Mouse (Mus musculus) myocyte (in vitro differentiated cells): ENCODE data around the gene Rnf43. TPM values are rescaled to one million over a fixed set of nuclear protein-coding genes. Genes with fewer than 3 reads are reported as not detected.
A peak's percentile ranks its signal among the peaks of the same experiment; 100 is the strongest.

ENCODE experiments used
- H3K27me3 ChIP-seq: one replicate; pipeline ENCODE4 v1.6.1; 2011; ENCODE audit not compliant: control insufficient read depth, insufficient read depth, insufficient read length
- H3K36me3 ChIP-seq: one replicate; pipeline ENCODE4 v1.6.1; 2011; ENCODE audit not compliant: control insufficient read depth, insufficient read depth
- H3K4me2 ChIP-seq: one replicate; pipeline ENCODE4 v1.6.1; 2011; ENCODE audit warnings: low read depth, control low read depth
- H3K4me3 ChIP-seq: one replicate; pipeline ENCODE4 v1.5.1; 2011; ENCODE audit warnings: mild to moderate bottlenecking, control low read depth, moderate library complexity
- H3K79me2 ChIP-seq: one replicate; pipeline ENCODE4 v1.6.1; 2011; ENCODE audit not compliant: control insufficient read depth, insufficient read depth
- H3ac ChIP-seq: one replicate; pipeline ENCODE4 v1.6.1; 2011; ENCODE audit not compliant: control insufficient read depth, insufficient read length
- CEBPB ChIP-seq: IDR thresholded peaks from 2 replicates; pipeline ENCODE4 v1.6.1; 2011; ENCODE audit warnings: mild to moderate bottlenecking, moderate library complexity; ENCODE audit not compliant: poor library complexity, insufficient read depth, severe bottlenecking
- E2F4 ChIP-seq: IDR thresholded peaks from one replicate; pipeline ENCODE4 v1.6.1; 2011; ENCODE audit warnings: mild to moderate bottlenecking, control low read depth, moderate library complexity; ENCODE audit not compliant: insufficient read depth
- MAX ChIP-seq: IDR thresholded peaks from one replicate; pipeline ENCODE4 v1.6.1; 2011; ENCODE audit warnings: low read depth, mild to moderate bottlenecking, control low read depth
- MYOD1 ChIP-seq, 3 experiments: IDR thresholded peaks; one replicate each; pipeline ENCODE4 v1.6.1; 2011; ENCODE audit warnings: control low read depth in 2 of 3, low read depth in 2 of 3, mild to moderate bottlenecking in 2 of 3, moderate library complexity in 1 of 3; ENCODE audit not compliant: insufficient read length in 2 of 3, control insufficient read depth in 1 of 3
- MYOG ChIP-seq, 3 experiments: IDR thresholded peaks; one replicate each; pipeline ENCODE4 v1.6.1; 2011; ENCODE audit warnings: control low read depth in 2 of 3, low read depth in 2 of 3, mild to moderate bottlenecking in 2 of 3; ENCODE audit not compliant: insufficient read length in 2 of 3, control insufficient read depth in 1 of 3, insufficient read depth in 1 of 3
- POLR2A ChIP-seq: IDR thresholded peaks from one replicate; pipeline ENCODE4 v1.6.1; 2011; ENCODE audit warnings: low read depth, mild to moderate bottlenecking, control low read depth, moderate library complexity; ENCODE audit not compliant: insufficient read length
- POLR2AphosphoS2 ChIP-seq: IDR thresholded peaks from one replicate; pipeline ENCODE4 v1.6.1; 2011; ENCODE audit warnings: low read depth, control low read depth; ENCODE audit not compliant: insufficient read length
- REST ChIP-seq: IDR thresholded peaks from one replicate; pipeline ENCODE4 v1.6.1; 2011; ENCODE audit warnings: mild to moderate bottlenecking, control low read depth, moderate library complexity; ENCODE audit not compliant: insufficient read depth, insufficient read length
- SRF ChIP-seq: IDR thresholded peaks from one replicate; pipeline ENCODE4 v1.6.1; 2011; ENCODE audit warnings: low read depth; ENCODE audit not compliant: control insufficient read depth, insufficient read length
- TCF12 ChIP-seq: IDR thresholded peaks from one replicate; pipeline ENCODE4 v1.6.1; 2011; ENCODE audit warnings: mild to moderate bottlenecking, control low read depth; ENCODE audit not compliant: poor library complexity, insufficient read depth, severe bottlenecking
- TCF3 ChIP-seq: IDR thresholded peaks from one replicate; pipeline ENCODE4 v1.6.1; 2011; ENCODE audit warnings: low read depth, control low read depth; ENCODE audit not compliant: insufficient read length
- USF1 ChIP-seq: IDR thresholded peaks from one replicate; pipeline ENCODE4 v1.6.1; 2011; ENCODE audit warnings: low read depth, mild to moderate bottlenecking, control low read depth, moderate library complexity
- polyA plus RNA-seq: library from polyadenylated mRNA; unstranded; fragments of >200 nt; fragmentation: generic; extraction: Trizol; gene quantifications from one replicate; pipeline ENCODE4 v1.2.1, GENCODE M21; 2012; ENCODE audit warnings: missing spikeins

Rnf43 gene
- polyA plus RNA-seq = not detected

GRCm38 (mm10) chr11:87662407-87662806 is at the start of gene Rnf43:
TSS of gene Rnf43 (plus strand) at chr11:87662722.
- TF ChIP-seq POLR2AphosphoS2 (no peak), MAX (no peak), USF1 (no peak), E2F4 (no peak), MYOD1 (IDR thresholded peaks at IDR 0.05; ENCODE audit: control insufficient read depth in 1 of 3, insufficient read length in 2 of 3, low read depth in 2 of 3) (no peak), TCF3 (no peak), CEBPB (no peak), REST (no peak), SRF (no peak)
- H3K4me3 ChIP-seq = no peak within 1 kb of the TSS
- H3K4me2 ChIP-seq = peak within 1 kb of the TSS; percentile 54
- H3K79me2 ChIP-seq = no peaks in the 10 kb centered on the region
- peaks cover 25% of the 10 kb centered on the region for H3K27me3 ChIP-seq
- H3K36me3 ChIP-seq = no peaks in the 10 kb centered on the region
- H3ac ChIP-seq = no peak within 1 kb of the TSS

- peaks cover 28% of the 10 kb centered on the region for H3K36me3 ChIP-seq
- TF ChIP-seq SRF (no peak), TCF3 (no peak), USF1 (no peak), MAX (no peak), POLR2AphosphoS2 (no peak), MYOD1 (IDR thresholded peaks at IDR 0.05; ENCODE audit: control insufficient read depth in 1 of 3, insufficient read length in 2 of 3, low read depth in 2 of 3) (no peak), CEBPB (no peak), POLR2A (no peak), E2F4 (no peak), REST (no peak), MYOG (IDR thresholded peaks at IDR 0.05; ENCODE audit: control insufficient read depth in 1 of 3, insufficient read depth in 1 of 3, insufficient read length in 2 of 3, low read depth in 2 of 3) (no peak), TCF12 (no peak)
These were observed 48.5 kb upstream of the Rnf43 start for GRCm38 (mm10) chr11:87613972-87614371.

GRCm38 (mm10) chr11:87615551-87615950 is 47.0 kb upstream of the Rnf43 start:
- Histone ChIP-seq H3K27me3 (no peaks in the 10 kb centered on the region), H3K79me2 (no peaks in the 10 kb centered on the region), H3K36me3 (peaks cover 28% of the 10 kb centered on the region), H3ac (no peak overlapping the region), H3K4me3 (no peak overlapping the region), H3K4me2 (no peak overlapping the region)
- TF ChIP-seq MAX (no peak), MYOG (IDR thresholded peaks at IDR 0.05; ENCODE audit: control insufficient read depth in 1 of 3, insufficient read depth in 1 of 3, insufficient read length in 2 of 3, low read depth in 2 of 3) (no peak), E2F4 (no peak), REST (no peak)

More at GRCm38 (mm10) chr11:87613972-87614371, 48.5 kb upstream of the Rnf43 start:
- Histone ChIP-seq H3K4me2 (no peak overlapping the region), H3K4me3 (no peak overlapping the region), H3ac (no peak overlapping the region), H3K79me2 (no peaks in the 10 kb centered on the region), H3K27me3 (no peaks in the 10 kb centered on the region)

GRCm38 (mm10) chr11:87615952-87616351 is 46.6 kb upstream of the Rnf43 start:
- Histone ChIP-seq H3K4me3 (no peak overlapping the region), H3ac (no peak overlapping the region), H3K36me3 (peaks cover 26% of the 10 kb centered on the region), H3K27me3 (no peaks in the 10 kb centered on the region), H3K79me2 (no peaks in the 10 kb centered on the region), H3K4me2 (no peak overlapping the region)
- TF ChIP-seq TCF12 (no peak), SRF (no peak), TCF3 (no peak), REST (no peak), POLR2AphosphoS2 (no peak), USF1 (no peak), POLR2A (no peak), MAX (no peak), MYOD1 (IDR thresholded peaks at IDR 0.05; ENCODE audit: control insufficient read depth in 1 of 3, insufficient read length in 2 of 3, low read depth in 2 of 3) (no peak), MYOG (IDR thresholded peaks at IDR 0.05; ENCODE audit: control insufficient read depth in 1 of 3, insufficient read depth in 1 of 3, insufficient read length in 2 of 3, low read depth in 2 of 3) (no peak), CEBPB (no peak), E2F4 (no peak)

- Histone ChIP-seq H3K27me3 (no peaks in the 10 kb centered on the region), H3ac (no peak within 1 kb of the TSS), H3K4me3 (no peak within 1 kb of the TSS), H3K36me3 (peaks cover 20% of the 10 kb centered on the region), H3K79me2 (no peaks in the 10 kb centered on the region), H3K4me2 (no peak within 1 kb of the TSS)
- TF ChIP-seq MAX = no peak
- TF ChIP-seq REST = no peak
- no peak for TF ChIP-seq USF1
- no peak for TF ChIP-seq CEBPB
- no peak for TF ChIP-seq TCF12
- no peak for TF ChIP-seq TCF3
- no peak for TF ChIP-seq POLR2A
- TF ChIP-seq MYOD1 (IDR thresholded peaks at IDR 0.05; ENCODE audit: control insufficient read depth in 1 of 3, insufficient read length in 2 of 3, low read depth in 2 of 3) = no peak
- TF ChIP-seq POLR2AphosphoS2 = no peak
These were observed 45.6 kb upstream of the Rnf43 start, which contains the start of gene Hsf5 for GRCm38 (mm10) chr11:87616790-87617474. TSS of gene Hsf5 (plus strand) at chr11:87617164.
